Mouse (Mus musculus) layer of hippocampus, adult 2 months (tissue): ENCODE data around the gene Dennd1c. TPM values are rescaled to one million over a fixed set of nuclear protein-coding genes. Genes with fewer than 3 reads are reported as not detected.

Experiments used
- DNase-seq, 2 experiments: peaks; one replicate each; pipeline ENCODE4 v3.0.0; 2022; ENCODE audit warnings: low spot score in 2 of 2
- H3K27ac ChIP-seq: fragments of 200-600 bp; 2 replicates; pipeline ENCODE4 v1.8.1; 2022
- H3K4me3 ChIP-seq: fragments of 200-600 bp; 2 replicates; pipeline ENCODE4 v1.8.1; 2022; ENCODE audit warnings: mild to moderate bottlenecking
- CTCF ChIP-seq: fragments of 200-600 bp; conservative IDR thresholded peaks from 2 replicates; pipeline ENCODE4 v1.8.1; 2022; ENCODE audit warnings: antibody characterized with exemption, mild to moderate bottlenecking, moderate library complexity
- total RNA-seq, 2 experiments: library from RNA; stranded (reverse); gene quantifications; 2 replicates each; pipeline ENCODE4 v1.2.3; 2021

Gene Dennd1c
- total RNA-seq, 2 experiments from 2014 or later: 1.4 to 2.0 TPM

DNA sequence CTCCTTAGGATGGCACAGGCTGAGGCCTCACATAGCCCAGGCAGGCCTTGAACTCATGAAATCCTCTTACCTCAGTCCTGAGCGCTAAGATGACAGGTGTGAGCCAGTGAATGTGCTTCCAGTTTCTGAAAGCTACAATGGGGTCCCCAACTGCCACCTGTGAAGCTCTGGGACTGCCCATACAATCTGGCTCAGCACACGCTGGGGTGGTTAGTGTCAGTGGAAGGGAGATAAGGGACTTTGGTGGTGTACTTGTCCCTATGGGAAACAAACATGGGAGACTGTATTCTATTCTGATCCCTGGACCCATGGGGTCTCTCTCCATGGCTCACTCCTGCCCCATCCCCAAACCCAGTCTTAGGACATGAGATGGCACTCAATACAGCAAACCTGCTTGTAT is 58.6 kb downstream of the Dennd1c start:
- no peak overlapping the region for H3K4me3 ChIP-seq
- H3K27ac ChIP-seq: no peak overlapping the region
- DNase-seq: no peak
- TF ChIP-seq CTCF: no peak

Other genes with a start within 250 kb of the Dennd1c start
- gene Rfx2, start 247.5 kb downstream of the Dennd1c start, total RNA-seq: 1 to 10 TPM; 5.4 to 6.4 TPM
- not detected for gene Acsbg2, start 204.1 kb downstream of the Dennd1c start, total RNA-seq
- under 1 TPM; 0.13 to 0.22 TPM for gene 1700061G19Rik, start 203.0 kb downstream of the Dennd1c start, total RNA-seq
- gene Mllt1, start 143.1 kb downstream of the Dennd1c start, total RNA-seq: 10 to 100 TPM; 81.0 to 87.5 TPM
- not detected for gene Acer1, start 96.4 kb downstream of the Dennd1c start, total RNA-seq
- 10 to 100 TPM; 70.3 to 71.1 TPM for gene Clpp, start 88.2 kb downstream of the Dennd1c start, total RNA-seq
- 10 to 100 TPM; 23.9 to 24.0 TPM for gene Alkbh7, start 81.2 kb downstream of the Dennd1c start, total RNA-seq
- not detected for gene Pspn, start 78.5 kb downstream of the Dennd1c start, total RNA-seq
- gene Gtf2f1, start 67.2 kb downstream of the Dennd1c start, total RNA-seq: 10 to 100 TPM; 61.2 to 63.2 TPM
- under 1 TPM in 1 of 2 experiments, not detected in 1; 0.64 TPM for gene Gm17949, start 67.0 kb downstream of the Dennd1c start, total RNA-seq
- gene Khsrp, start 47.0 kb downstream of the Dennd1c start, total RNA-seq: 100 to 1,000 TPM; 115 to 120 TPM
- gene Slc25a41, start 36.9 kb downstream of the Dennd1c start, total RNA-seq: not detected
- gene Crb3, start 19.4 kb downstream of the Dennd1c start, total RNA-seq: under 1 TPM in 1 of 2 experiments, not detected in 1; 0.64 TPM
- gene Slc25a23, start 18.7 kb downstream of the Dennd1c start, total RNA-seq: 100 to 1,000 TPM; 373 to 393 TPM
- 100 to 1,000 TPM; 558 TPM for gene Tubb4a, start 9.3 kb upstream of the Dennd1c start, total RNA-seq
- under 1 TPM; 0.37 to 0.38 TPM for gene Tnfsf9, start 26.8 kb upstream of the Dennd1c start, total RNA-seq
- gene Cd70, start 71.3 kb upstream of the Dennd1c start, total RNA-seq: not detected
- gene Tnfsf14, start 115.7 kb upstream of the Dennd1c start, total RNA-seq: not detected
- under 1 TPM; 0.97 to 0.98 TPM for gene C3, start 149.6 kb upstream of the Dennd1c start, total RNA-seq
- 10 to 100 TPM; 24.0 to 24.8 TPM for gene Gpr108, start 169.9 kb upstream of the Dennd1c start, total RNA-seq
- 1 to 10 TPM; 8.2 to 9.8 TPM for gene Trip10, start 170.9 kb upstream of the Dennd1c start, total RNA-seq
- 1 to 10 TPM; 2.8 to 3.2 TPM for gene Vav1, start 200.6 kb upstream of the Dennd1c start, total RNA-seq